Mouse (Mus musculus): ENCODE data around the gene Arhgef28.

DNA sequence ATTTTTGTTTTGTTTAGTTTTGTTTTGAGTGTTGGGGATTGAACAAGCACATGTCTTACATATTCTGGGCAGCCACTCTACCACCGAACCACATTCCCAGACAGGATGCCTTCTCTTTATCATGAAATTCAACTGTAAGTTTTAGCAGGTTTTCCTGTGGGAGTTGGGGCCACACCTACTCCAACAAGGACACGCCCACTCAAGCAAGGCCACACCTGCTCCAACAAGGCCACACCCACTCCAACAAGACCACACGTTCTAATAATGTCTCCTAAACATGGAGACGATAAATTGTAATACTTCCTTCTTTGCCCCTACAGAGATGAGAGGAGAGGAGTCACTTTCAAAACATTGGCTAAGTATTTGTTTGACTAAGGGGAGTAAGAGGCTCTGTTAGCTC, 197.2 kb downstream of the Arhgef28 start:
- TF ChIP-seq CTCF (IDR thresholded peaks at IDR 0.05; ENCODE audit: low read depth) (no peak), EP300 (IDR thresholded peaks at IDR 0.05; ENCODE audit: low read depth) (no peak)

Data from liver, embryonic 14.5 days (tissue).